Mouse (Mus musculus) gastrocnemius, postnatal 14 days (tissue): ENCODE measurements around the gene Htatip2. TPM values are rescaled to one million over a fixed set of nuclear protein-coding genes. Genes with fewer than 3 reads are reported as not detected.

Experiments used
- total RNA-seq, 2 experiments: library from RNA; stranded (reverse); gene quantifications; 2 replicates each; pipeline ENCODE4 v1.2.3; 2021

Htatip2 gene
- total RNA-seq, 2 experiments from 2014 or later = 1.5 to 1.9 TPM

Other genes starting within 250 kb of the Htatip2 start
- gene Dbx1, start 122.3 kb upstream of the Htatip2 start, total RNA-seq = not detected
- gene Prmt3, start 19.2 kb downstream of the Htatip2 start, total RNA-seq = 10 to 100 TPM in 1 of 2 experiments, 1 to 10 TPM in 1; 8.8 to 10.7 TPM
- not detected for gene Slc6a5, start 151.0 kb downstream of the Htatip2 start, total RNA-seq
- under 1 TPM; 0.11 to 0.21 TPM for gene Nell1, start 215.7 kb downstream of the Htatip2 start, total RNA-seq